Mouse (Mus musculus) hindbrain, embryonic 10.5 days (tissue): Measurements from ENCODE around the gene Scn8a. TPM values are rescaled to one million over a fixed set of nuclear protein-coding genes. Genes with fewer than 3 reads are reported as not detected.

Source experiments
- polyA plus RNA-seq: library from polyadenylated mRNA; unstranded; fragments of >200 nt; fragmentation: Nextera tagmentation; extraction: Ambion mirVana; gene quantifications from 2 replicates; pipeline ENCODE4 v1.2.1, GENCODE M21; 2016

Gene Scn8a
- polyA plus RNA-seq, 1 experiment from 2014 or later, result 15.2 TPM

Other genes with a start within 250 kb of the Scn8a start
- gene Smagp, start 232.9 kb upstream of the Scn8a start, polyA plus RNA-seq, result 5.7 and 6.5 TPM in 2 replicates
- 4.0 and 4.5 TPM in 2 replicates for gene Bin2, start 200.3 kb upstream of the Scn8a start, polyA plus RNA-seq
- 1.6 and 2.8 TPM in 2 replicates for gene Cela1, start 181.9 kb upstream of the Scn8a start, polyA plus RNA-seq
- 0.05 and 0.11 TPM in 2 replicates for gene Galnt6, start 140.5 kb upstream of the Scn8a start, polyA plus RNA-seq
- gene Slc4a8, start 108.1 kb upstream of the Scn8a start, polyA plus RNA-seq, result 9.5 and 10.0 TPM in 2 replicates
- not detected in 2 replicates for gene Gm47841, start 177.5 kb downstream of the Scn8a start, polyA plus RNA-seq
- gene Fignl2, start 208.7 kb downstream of the Scn8a start, polyA plus RNA-seq, result 1.4 TPM in 2 replicates
- gene Ankrd33, start 245.9 kb downstream of the Scn8a start, polyA plus RNA-seq, result not detected in 2 replicates